Comparison of ENCODE assay signal across 14 mouse cellular contexts in genomic region chr8:95397201-95397600, GRCm38 (mm10). TPM values are rescaled to one million over a fixed set of nuclear protein-coding genes. Genes with fewer than 3 reads are reported as not detected.
DNase-seq lines count a peak whose midpoint lies in the region; ATAC-seq and TF ChIP-seq lines count a peak whose summit lies in the region.
"Had no signal": no experiment of that assay in that cellular context is flagged by ENCODE, and none has a peak within 500 bp of the region (broad histone marks: within the 10 kb centered on the region; RNA-seq: fewer than 3 reads in every experiment).

No protein-coding gene starts in this region.

- 33% methylated on average over 5 of the region's 5 CpGs for WGBS in forebrain, embryonic 13.5 days
- 36% methylated on average over 5 of the region's 5 CpGs for WGBS in forebrain, embryonic 15.5 days
- 49% methylated on average over 5 of the region's 5 CpGs for WGBS in hindbrain, embryonic 16.5 days
- WGBS in hindbrain, embryonic 14.5 days: 41% methylated on average over 5 of the region's 5 CpGs
- 34% methylated on average over 5 of the region's 5 CpGs for WGBS in embryonic facial prominence, embryonic 13.5 days
- WGBS in limb, embryonic 14.5 days: 58% methylated on average over 5 of the region's 5 CpGs

- H3K36me3 ChIP-seq in forebrain, embryonic 13.5 days (ENCODE audit: poor library complexity, severe bottlenecking): no peaks in the 10 kb centered on the region
- H3K36me3 ChIP-seq in forebrain, embryonic 15.5 days: no peaks in the 10 kb centered on the region
- no peaks in the 10 kb centered on the region for H3K36me3 ChIP-seq in hindbrain, embryonic 16.5 days (ENCODE audit: control insufficient read depth, insufficient read depth, low read length)
- H3K36me3 ChIP-seq in hindbrain, embryonic 14.5 days (replicated peaks; ENCODE audit: control insufficient read depth, insufficient read depth): no peaks in the 10 kb centered on the region
- no peaks in the 10 kb centered on the region for H3K36me3 ChIP-seq in embryonic facial prominence, embryonic 13.5 days
- H3K36me3 ChIP-seq in limb, embryonic 14.5 days (ENCODE audit: control insufficient read depth, insufficient read depth, low read length): no peaks in the 10 kb centered on the region
- H3K36me3 ChIP-seq: forebrain, embryonic 12.5 days; liver, embryonic 13.5 days had no signal

- no peaks in the 10 kb centered on the region for H3K27me3 ChIP-seq in forebrain, embryonic 13.5 days
- no peaks in the 10 kb centered on the region for H3K27me3 ChIP-seq in forebrain, embryonic 15.5 days
- H3K27me3 ChIP-seq in hindbrain, embryonic 16.5 days (replicated peaks; ENCODE audit: control insufficient read depth, insufficient read depth, low read length): no peaks in the 10 kb centered on the region
- no peaks in the 10 kb centered on the region for H3K27me3 ChIP-seq in hindbrain, embryonic 14.5 days (ENCODE audit: control insufficient read depth, insufficient read depth, low read length)
- no peaks in the 10 kb centered on the region for H3K27me3 ChIP-seq in embryonic facial prominence, embryonic 13.5 days
- H3K27me3 ChIP-seq in limb, embryonic 14.5 days (ENCODE audit: control insufficient read depth, insufficient read depth, low read length): no peaks in the 10 kb centered on the region
- H3K27me3 ChIP-seq: forebrain, embryonic 12.5 days had no signal

- no peak for TF ChIP-seq POLR2A in limb, embryonic 14.5 days (IDR thresholded peaks at IDR 0.05; ENCODE audit: borderline replicate concordance, extremely low read depth, insufficient read depth, insufficient read length)

- ATAC-seq in forebrain, embryonic 13.5 days: no peak
- ATAC-seq in forebrain, embryonic 15.5 days (replicated peaks): no peak
- 0 out of 2 replicates have a peak, but pooled peaks have one; percentile 46 for ATAC-seq in hindbrain, embryonic 16.5 days
- no peak for ATAC-seq in hindbrain, embryonic 14.5 days (ENCODE audit: low FRiP score)
- no peak for ATAC-seq in embryonic facial prominence, embryonic 13.5 days (ENCODE audit: insufficient number of reproducible peaks, insufficient read depth, low FRiP score, low TSS enrichment, low read depth)
- no peak for ATAC-seq in limb, embryonic 14.5 days (ENCODE audit: low FRiP score, low read depth)
- ATAC-seq: activated CD4-positive, CD25-positive, alpha-beta regulatory T cell, adult 4 months had no signal

- H3K4me1 ChIP-seq in forebrain, embryonic 13.5 days: peaks cover 8% of the 10 kb centered on the region
- no peaks in the 10 kb centered on the region for H3K4me1 ChIP-seq in forebrain, embryonic 15.5 days
- H3K4me1 ChIP-seq in hindbrain, embryonic 16.5 days (ENCODE audit: control insufficient read depth, insufficient read depth, low read depth, low read length): no peaks in the 10 kb centered on the region
- H3K4me1 ChIP-seq in hindbrain, embryonic 14.5 days (replicated peaks; ENCODE audit: control insufficient read depth, insufficient read depth, low read length): 0 out of 2 replicates have a peak, but pooled peaks cover 3% of the 10 kb centered on the region
- H3K4me1 ChIP-seq in embryonic facial prominence, embryonic 13.5 days: peaks cover 24% of the 10 kb centered on the region
- H3K4me1 ChIP-seq in limb, embryonic 14.5 days (ENCODE audit: control insufficient read depth, insufficient read depth, low read length): peaks cover 13% of the 10 kb centered on the region

- H3K4me2 ChIP-seq in forebrain, embryonic 13.5 days: no peak overlapping the region
- no peak overlapping the region for H3K4me2 ChIP-seq in forebrain, embryonic 15.5 days (replicated peaks)
- no peak overlapping the region for H3K4me2 ChIP-seq in hindbrain, embryonic 16.5 days (ENCODE audit: low read length)
- H3K4me2 ChIP-seq in hindbrain, embryonic 14.5 days (replicated peaks): no peak overlapping the region
- no peak overlapping the region for H3K4me2 ChIP-seq in embryonic facial prominence, embryonic 13.5 days
- no peak overlapping the region for H3K4me2 ChIP-seq in limb, embryonic 14.5 days (replicated peaks; ENCODE audit: low read depth, low read length, severe bottlenecking)
- H3K4me2 ChIP-seq: forebrain, embryonic 12.5 days; liver, embryonic 13.5 days had no signal

- no peak for DNase-seq in hindbrain, embryonic 14.5 days (ENCODE audit: low spot score)
- no peak for DNase-seq in limb, embryonic 14.5 days (ENCODE audit: low spot score)
- no peak for DNase-seq in ovary, adult 18-20 months (ENCODE audit: low spot score)
- DNase-seq in left cerebral cortex, adult 11 months (ENCODE audit: low spot score): no peak
- DNase-seq: kidney, postnatal 14 days; liver, embryonic 13.5 days; thymus, adult 18-20 months had no signal

- H3K27ac ChIP-seq in forebrain, embryonic 13.5 days: 0 out of 2 replicates have a peak overlapping the region, but pooled peaks have one; percentile 25
- no peak overlapping the region for H3K27ac ChIP-seq in forebrain, embryonic 15.5 days (replicated peaks)
- H3K27ac ChIP-seq in hindbrain, embryonic 16.5 days (ENCODE audit: low read depth, low read length): no peak overlapping the region
- no peak overlapping the region for H3K27ac ChIP-seq in hindbrain, embryonic 14.5 days
- peak overlapping the region; percentile 51; the same call in 1 of the 2 replicates for H3K27ac ChIP-seq in embryonic facial prominence, embryonic 13.5 days
- H3K27ac ChIP-seq in limb, embryonic 14.5 days (replicated peaks; ENCODE audit: low read depth, low read length): peak overlapping the region; percentile 43; the same call in 1 of the 2 replicates
- H3K27ac ChIP-seq: forebrain, embryonic 12.5 days; left cerebral cortex, adult 2 months; liver, embryonic 13.5 days had no signal

- H3K9me3 ChIP-seq in forebrain, embryonic 13.5 days (replicated peaks): no peaks in the 10 kb centered on the region
- no peaks in the 10 kb centered on the region for H3K9me3 ChIP-seq in forebrain, embryonic 15.5 days
- H3K9me3 ChIP-seq in hindbrain, embryonic 16.5 days (ENCODE audit: control insufficient read depth, low read length): no peaks in the 10 kb centered on the region
- no peaks in the 10 kb centered on the region for H3K9me3 ChIP-seq in hindbrain, embryonic 14.5 days (ENCODE audit: control insufficient read depth, low read length)
- no peaks in the 10 kb centered on the region for H3K9me3 ChIP-seq in embryonic facial prominence, embryonic 13.5 days
- no peaks in the 10 kb centered on the region for H3K9me3 ChIP-seq in limb, embryonic 14.5 days (ENCODE audit: control insufficient read depth, low read length)
- H3K9me3 ChIP-seq: forebrain, embryonic 12.5 days; liver, embryonic 13.5 days had no signal

- no peak overlapping the region for H3K4me3 ChIP-seq in forebrain, embryonic 13.5 days
- H3K4me3 ChIP-seq in forebrain, embryonic 15.5 days: no peak overlapping the region
- H3K4me3 ChIP-seq in hindbrain, embryonic 16.5 days (ENCODE audit: low read length): no peak overlapping the region
- no peak overlapping the region for H3K4me3 ChIP-seq in hindbrain, embryonic 14.5 days (replicated peaks; ENCODE audit: low read length)
- H3K4me3 ChIP-seq in embryonic facial prominence, embryonic 13.5 days: no peak overlapping the region
- no peak overlapping the region for H3K4me3 ChIP-seq in limb, embryonic 14.5 days (replicated peaks; ENCODE audit: low read length)
- H3K4me3 ChIP-seq: forebrain, embryonic 12.5 days; left cerebral cortex, adult 2 months; liver, embryonic 13.5 days had no signal

- H3K9ac ChIP-seq in forebrain, embryonic 13.5 days: no peak overlapping the region
- no peak overlapping the region for H3K9ac ChIP-seq in forebrain, embryonic 15.5 days (replicated peaks)
- H3K9ac ChIP-seq in hindbrain, embryonic 16.5 days (ENCODE audit: low read depth, low read length): no peak overlapping the region
- H3K9ac ChIP-seq in hindbrain, embryonic 14.5 days: no peak overlapping the region
- H3K9ac ChIP-seq in embryonic facial prominence, embryonic 13.5 days: no peak overlapping the region
- peak overlapping the region; percentile 21; the same call in 1 of the 2 replicates for H3K9ac ChIP-seq in limb, embryonic 14.5 days (ENCODE audit: low read depth, low read length, severe bottlenecking)
- H3K9ac ChIP-seq: forebrain, embryonic 12.5 days; liver, embryonic 13.5 days had no signal

RNA-seq across cellular contexts. Expression of gene Cfap20, which starts 37.5 kb away (rescaled TPM):
- polyA plus RNA-seq in forebrain, embryonic 13.5 days (2015; fragmentation: Nextera tagmentation; extraction: Ambion mirVana): 144 and 148 TPM in 2 replicates
- polyA plus RNA-seq in forebrain, embryonic 15.5 days (2015; fragmentation: Nextera tagmentation; extraction: Ambion mirVana): 131 and 141 TPM in 2 replicates
- 121 and 124 TPM in 2 replicates for polyA plus RNA-seq in hindbrain, embryonic 16.5 days (2015; fragmentation: Nextera tagmentation; extraction: Ambion mirVana)
- 128 and 139 TPM in 2 replicates for polyA plus RNA-seq in hindbrain, embryonic 14.5 days (2014; fragmentation: Nextera tagmentation; extraction: Ambion mirVana)
- 156 and 166 TPM in 2 replicates for polyA plus RNA-seq in embryonic facial prominence, embryonic 13.5 days (2015; fragmentation: Nextera tagmentation; extraction: Ambion mirVana)
- polyA plus RNA-seq in limb, embryonic 14.5 days (2012; rRNA removed): 154 and 161 TPM in 2 replicates
- 158 and 168 TPM in 2 replicates for polyA plus RNA-seq in limb, embryonic 14.5 days (2014; fragmentation: Nextera tagmentation; extraction: Ambion mirVana)

RNA-seq across cellular contexts. Expression of gene Mmp15, which starts 45.1 kb away (rescaled TPM):
- 10.9 and 11.2 TPM in 2 replicates for polyA plus RNA-seq in forebrain, embryonic 13.5 days (2015; fragmentation: Nextera tagmentation; extraction: Ambion mirVana)
- 13.8 and 15.0 TPM in 2 replicates for polyA plus RNA-seq in forebrain, embryonic 15.5 days (2015; fragmentation: Nextera tagmentation; extraction: Ambion mirVana)
- 15.7 and 18.4 TPM in 2 replicates for polyA plus RNA-seq in hindbrain, embryonic 16.5 days (2015; fragmentation: Nextera tagmentation; extraction: Ambion mirVana)
- 24.6 and 26.5 TPM in 2 replicates for polyA plus RNA-seq in hindbrain, embryonic 14.5 days (2014; fragmentation: Nextera tagmentation; extraction: Ambion mirVana)
- polyA plus RNA-seq in embryonic facial prominence, embryonic 13.5 days (2015; fragmentation: Nextera tagmentation; extraction: Ambion mirVana): 8.4 and 8.5 TPM in 2 replicates
- polyA plus RNA-seq in limb, embryonic 14.5 days (2012; rRNA removed): 12.6 and 16.9 TPM in 2 replicates
- 10.5 and 11.8 TPM in 2 replicates for polyA plus RNA-seq in limb, embryonic 14.5 days (2014; fragmentation: Nextera tagmentation; extraction: Ambion mirVana)

Comparison
In these comparisons a context has a peak if more than half of its experiments do, and no peak if none do; other contexts are left out.
1. H3K27ac ChIP-seq: peak in forebrain, embryonic 13.5 days (single experiment), embryonic facial prominence, embryonic 13.5 days (single experiment) and limb, embryonic 14.5 days (single experiment); none in forebrain, embryonic 15.5 days (single experiment), hindbrain, embryonic 16.5 days (single experiment) and hindbrain, embryonic 14.5 days (single experiment).